Mouse (Mus musculus): Measurements from ENCODE around the gene Mon2.
"Not testable (repeated sequence)": the region's sequence is repeated elsewhere in the genome, so short reads cannot be mapped to it uniquely, and the experiment has no call there.

Mon2 gene

DNA sequence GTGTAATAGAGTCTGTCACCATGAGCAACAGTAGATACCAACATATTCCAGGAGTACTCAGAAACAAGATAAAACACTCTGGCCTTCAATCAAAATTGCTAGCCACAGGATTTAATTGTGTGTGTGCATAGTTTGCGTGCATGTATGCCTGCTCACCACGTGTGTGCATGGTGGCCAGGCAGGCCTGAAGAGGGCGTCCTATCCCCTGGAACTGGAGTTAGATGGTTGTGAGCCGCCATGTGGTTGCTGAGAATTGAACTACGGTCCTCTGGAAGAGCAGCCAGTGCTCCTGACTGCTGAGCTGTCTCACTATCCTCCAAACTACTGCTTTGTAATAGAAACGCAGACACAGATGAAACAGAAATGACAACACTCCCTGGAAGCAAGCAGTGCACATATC, 85.7 kb downstream of the Mon2 start:
- no peak for DNase-seq

DNA sequence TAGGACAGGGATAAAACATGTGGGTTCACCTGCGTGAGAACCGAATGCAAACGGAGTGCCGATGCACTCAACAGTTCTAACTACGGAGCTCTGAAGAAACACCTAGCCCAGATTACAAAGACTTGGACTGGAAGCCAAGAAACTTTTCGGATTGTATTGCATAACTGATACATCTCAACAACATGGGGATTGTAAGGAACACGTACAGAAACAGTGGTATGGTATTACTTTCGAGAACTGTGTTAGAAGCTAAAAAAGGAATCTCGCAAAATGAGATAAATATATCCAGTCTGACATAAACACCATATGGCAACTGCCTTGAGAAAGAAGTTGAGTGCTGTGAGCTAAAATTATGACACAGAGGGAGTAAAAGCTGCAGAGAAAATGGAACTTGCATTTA, 86.4 kb downstream of the Mon2 start:
- no peak for DNase-seq

DNA sequence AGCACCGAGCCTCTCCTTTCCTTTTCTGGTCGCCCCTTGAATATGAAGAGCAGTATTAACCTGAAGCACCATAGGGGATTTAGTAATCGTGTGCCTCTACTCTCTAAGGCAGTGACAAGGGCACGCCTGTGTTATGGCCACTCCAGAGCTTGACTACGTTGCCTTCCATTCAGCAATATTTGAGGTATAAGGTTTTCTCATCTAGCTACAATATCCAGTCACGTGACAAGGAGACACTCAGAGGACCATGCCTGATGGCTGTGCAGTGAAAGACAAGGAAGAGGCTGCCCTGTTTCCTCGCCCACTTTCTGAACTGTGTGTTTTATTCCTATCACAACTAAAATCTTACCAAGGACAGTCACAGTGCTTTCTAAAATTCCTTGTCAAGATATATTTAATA, 87.9 kb downstream of the Mon2 start:
- DNase-seq: no peak

DNA sequence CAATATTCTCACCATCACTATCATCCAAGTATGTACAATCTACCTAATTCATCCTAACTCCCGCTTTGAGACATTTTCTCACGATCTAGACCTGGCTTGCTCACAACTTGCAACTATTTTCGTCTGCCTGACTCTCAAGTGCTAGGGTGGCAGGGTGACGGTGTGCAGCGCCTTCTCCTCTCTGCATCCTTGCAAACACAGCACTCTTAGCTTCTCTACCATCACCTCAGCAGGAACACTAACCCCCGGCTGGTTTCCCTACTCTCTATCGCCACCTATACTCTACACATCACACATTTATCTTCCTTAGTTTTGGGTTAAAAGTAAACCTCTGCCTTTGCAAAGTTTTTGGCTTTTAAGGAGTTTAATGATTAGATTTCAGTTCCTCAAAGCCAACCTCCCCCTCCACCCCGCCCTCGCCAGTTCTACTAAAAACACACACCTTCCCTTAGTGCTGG, 88.6 kb downstream of the Mon2 start:
- peak; percentile 51 for DNase-seq

DNA sequence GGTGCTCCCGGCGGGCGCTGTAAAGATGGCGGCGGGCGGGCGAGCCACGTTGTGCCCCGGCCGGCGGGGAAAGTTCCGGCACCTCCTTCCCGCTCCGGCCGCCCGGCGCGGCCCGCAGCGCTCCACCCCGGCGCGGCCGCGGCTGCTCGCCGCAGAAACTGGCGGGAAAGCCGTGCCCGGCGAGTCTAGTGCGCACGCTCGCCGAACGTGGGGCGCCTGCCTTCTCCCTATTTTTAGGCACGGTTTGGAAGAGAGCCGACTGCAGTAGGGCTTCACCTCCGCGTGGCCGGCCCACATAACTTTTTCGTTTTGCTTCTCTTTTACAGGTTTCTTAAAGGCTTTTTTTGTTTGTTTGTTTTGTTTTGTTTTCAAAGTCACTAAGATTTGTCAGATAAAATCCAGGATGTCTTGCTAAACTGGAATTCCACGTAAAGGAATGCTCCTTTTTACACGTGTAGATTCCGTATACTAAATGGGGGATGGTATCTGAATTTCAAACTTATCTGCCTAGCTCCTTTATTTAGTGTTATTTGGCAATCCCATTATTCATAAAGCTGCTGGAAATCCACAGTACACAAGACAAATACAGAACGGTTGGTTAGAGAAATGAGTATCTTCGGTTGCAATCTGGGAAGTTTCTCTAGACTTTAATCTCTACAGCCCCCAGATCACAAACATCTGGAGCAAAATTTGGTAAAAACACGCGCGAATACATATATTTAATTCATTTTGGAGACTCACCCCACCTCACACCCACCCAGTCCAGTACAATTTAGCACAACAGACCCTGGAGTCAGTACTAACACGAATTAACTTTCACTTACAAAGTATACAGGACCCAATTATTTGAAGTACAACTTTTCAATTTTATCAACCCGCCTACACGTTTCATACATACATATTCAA, 89.7 kb downstream of the Mon2 start:
- peak; percentile 72 for DNase-seq

DNA sequence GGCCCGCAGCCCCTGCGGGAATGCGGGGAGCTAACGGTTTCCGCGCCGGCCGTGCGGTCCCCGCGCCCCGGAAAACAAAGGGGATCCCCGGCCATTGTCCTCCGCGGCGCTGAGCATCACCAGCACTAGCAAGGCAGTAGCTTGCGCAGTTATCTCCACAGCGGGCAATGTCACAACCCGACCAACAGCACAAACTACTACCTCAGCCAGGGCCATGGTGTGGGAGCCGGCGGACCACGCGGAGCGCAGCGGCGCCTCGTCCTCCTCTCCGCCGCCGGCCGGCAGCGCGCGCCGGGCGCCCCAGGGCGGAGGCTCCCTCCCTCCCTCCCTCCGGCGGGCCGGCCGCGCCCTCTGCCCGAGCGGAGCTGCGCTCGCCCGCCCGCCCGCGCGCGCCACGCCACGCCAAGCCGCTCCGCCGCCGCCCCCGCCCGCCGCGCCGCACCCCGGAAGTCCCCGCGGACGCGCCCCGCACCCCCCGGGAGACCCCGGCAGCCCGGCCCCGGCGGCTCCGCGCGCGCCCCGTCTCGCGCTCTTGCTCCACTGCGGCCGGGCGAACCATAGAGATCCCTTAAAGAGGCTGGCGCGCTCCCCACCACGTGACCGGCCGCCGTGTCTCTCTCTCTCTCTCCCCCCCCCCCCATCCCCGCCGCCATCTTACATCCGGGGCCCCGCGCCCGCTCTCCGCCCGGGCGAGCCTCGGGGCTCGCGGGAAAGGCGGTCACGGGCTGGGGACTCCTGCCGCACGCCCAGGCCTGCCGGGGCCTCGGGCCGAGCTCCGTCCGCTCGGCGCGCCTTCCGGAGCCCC, 90.6 kb downstream of the Mon2 start:
- DNase-seq: peak; percentile 80

DNA sequence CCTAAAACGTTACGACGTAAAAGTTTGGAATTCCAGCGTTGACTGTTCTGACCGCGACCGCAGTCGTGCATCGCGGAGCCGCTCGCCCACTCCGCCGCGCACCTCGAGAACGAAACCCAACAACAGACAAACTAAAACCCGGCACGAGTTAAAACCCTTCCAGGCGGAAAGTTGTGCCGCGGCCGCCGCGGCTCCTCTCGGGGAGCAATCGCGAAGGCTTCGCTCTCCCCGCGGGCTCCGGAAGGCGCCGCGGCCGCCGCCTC, 91.1 kb downstream of the Mon2 start:
- DNase-seq: no peak

DNA sequence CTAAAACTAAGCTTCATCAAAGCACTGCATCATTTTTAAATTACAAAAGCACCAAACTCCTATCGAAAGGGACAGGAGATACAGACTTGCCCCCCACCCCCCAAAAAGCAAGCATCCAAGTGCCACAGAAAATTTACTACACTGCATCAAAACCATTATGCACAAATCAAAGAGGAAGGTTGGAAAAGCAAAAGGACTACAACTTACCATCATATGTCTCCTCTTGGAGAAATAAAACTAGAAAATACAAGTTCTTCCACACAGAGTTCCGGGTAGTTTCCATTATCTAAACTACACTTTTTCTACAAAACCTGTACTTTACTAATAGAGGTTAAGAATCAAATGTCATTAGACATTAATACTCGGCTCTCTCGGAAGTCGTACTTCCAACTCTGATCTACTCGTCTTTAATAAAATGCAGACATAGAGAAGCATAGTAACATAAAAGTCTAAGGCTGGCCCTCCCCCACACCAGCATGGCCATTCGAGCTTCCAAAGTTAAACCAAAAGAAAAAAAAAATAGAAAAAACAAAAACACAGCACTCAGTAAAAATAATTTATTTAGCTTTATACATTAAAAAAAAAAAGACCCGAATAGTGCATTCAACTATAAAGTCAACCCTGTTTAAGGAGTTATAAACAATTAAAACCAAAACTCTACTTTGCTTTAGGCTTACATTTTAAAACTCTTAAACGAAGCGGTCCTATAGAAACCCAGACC, 91.6 kb downstream of the Mon2 start:
- DNase-seq: no peak

DNA sequence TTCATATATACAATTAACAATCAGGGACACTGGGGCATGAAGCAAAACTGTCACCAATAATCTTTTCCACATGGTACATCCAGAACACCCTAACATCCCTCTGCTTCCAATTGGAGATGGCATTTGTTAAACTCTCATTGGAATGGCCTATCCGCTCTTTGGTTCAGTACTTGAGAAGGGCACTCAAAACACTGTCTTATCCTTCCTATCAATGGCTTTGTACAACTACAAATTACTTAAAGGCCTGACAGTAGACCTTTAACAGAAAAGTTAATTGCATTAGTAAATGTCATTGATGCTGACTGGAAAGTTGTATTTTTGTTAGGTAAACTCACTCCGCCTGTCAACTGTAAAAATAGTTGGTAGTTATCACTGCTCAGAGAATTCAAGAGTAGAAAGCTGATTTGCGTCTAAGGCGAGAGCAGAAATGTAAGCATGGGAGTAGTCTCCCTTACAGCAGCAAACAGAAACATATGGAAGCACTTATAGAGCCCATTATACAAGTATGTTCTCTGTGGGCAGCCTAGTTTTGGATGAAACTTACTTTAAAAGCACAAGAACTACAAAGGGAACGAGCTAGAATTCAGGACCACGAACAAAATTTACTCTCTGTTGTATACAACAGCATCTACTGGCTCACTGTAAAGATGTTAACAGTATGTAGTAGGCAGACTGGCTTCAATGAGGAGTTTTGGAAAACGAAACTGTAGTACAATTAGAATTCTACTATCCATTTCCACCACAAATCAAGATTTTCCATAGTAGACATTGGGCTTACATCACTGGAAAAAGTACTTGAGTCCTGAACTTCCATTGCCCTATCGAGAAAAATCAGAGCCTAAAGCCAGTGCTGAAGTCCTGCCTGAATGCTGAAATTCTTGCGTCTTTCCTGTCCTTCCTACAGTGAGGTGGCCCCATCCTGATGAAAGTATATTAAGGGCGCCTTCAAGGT, 92.5 kb downstream of the Mon2 start:
- no peak for DNase-seq

DNA sequence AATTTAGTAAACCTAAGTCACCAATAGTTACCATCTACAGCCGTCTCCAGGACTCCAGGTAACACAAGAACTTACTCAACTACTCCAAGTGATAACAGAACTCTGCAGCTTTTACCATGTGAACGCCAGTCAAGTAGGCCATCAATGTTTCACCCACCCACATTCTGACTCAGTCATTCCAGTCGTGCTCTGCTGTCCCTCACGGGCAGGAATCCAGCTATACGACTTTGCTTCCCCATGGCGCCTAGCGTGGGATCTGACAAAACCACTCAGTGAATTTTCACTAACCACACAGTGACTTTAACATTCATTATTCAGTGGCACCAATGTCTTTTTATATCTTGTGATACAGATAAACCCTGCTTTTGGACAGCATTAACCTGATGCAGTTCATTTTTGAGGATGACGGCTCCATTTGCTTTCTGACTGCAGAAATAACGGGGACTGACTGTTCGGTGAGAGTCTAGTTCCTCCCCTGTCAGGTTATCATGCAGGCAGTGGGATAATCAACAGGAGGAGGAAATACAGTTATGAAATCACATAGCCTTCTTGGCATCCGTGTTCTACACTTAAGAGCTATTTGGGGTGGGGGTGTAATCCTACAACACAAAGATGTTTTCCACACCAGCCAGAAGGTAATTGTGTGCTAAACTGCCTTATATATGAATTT, 93.3 kb downstream of the Mon2 start:
- DNase-seq: no peak

DNA sequence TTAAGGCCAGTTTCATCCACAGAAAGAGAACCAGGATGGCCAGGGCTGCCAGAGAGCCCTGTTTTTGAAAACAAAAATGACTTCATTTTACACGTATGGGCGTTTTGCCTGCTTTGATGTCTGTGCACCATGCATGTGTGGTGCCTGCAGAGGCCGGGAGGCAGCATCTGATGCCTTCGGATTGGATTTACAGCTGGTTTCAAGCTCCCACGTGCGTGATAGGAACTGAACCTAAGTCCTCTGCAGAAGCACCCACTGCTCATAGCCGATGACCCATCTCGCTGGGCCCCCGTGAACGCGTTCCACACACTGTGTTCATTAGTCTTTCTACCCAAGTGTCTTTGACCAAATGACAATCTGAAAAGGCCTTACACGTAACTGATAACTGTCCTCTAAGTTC, 96.2 kb downstream of the Mon2 start:
- DNase-seq: no peak

DNA sequence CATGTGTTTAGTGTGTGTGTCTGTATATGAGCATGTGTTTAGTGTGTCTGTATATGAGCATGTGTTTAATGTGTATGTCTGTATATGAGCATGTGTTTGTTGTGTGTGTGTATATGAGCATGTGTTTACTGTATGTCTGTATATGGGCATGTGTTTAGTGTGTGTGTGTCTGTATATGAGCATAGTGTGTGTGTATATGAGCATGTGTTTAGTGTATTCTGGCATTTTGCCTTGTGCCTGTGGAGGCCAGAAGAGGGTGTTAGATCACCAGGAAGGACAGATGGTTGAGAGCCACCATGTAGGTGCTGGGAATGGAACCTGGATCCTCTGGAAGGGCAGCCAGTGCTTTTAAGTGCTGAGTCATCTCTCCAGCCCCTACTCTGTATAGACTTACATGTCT, 96.9 kb downstream of the Mon2 start:
- no peak for DNase-seq

DNA sequence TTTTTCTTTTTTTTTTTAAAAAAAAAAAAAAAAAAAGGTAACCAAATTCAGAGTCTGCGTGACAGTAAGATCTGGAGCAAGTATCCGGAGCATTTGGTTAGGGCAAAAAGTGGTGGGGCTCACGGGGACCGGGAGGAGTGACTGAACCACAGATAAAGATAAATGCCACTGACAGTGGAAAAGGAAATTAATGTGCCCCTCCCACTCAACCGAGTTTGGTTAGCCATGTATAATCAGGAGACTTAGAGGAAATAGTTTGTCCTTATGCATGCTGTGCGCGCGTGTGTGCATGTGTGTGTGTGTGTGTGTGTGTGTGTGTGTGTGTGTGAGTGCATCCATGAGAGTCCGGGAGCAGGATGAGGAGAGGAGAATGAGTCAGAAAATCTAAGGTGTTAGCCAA, 100.3 kb downstream of the Mon2 start:
- no peak for DNase-seq

DNA sequence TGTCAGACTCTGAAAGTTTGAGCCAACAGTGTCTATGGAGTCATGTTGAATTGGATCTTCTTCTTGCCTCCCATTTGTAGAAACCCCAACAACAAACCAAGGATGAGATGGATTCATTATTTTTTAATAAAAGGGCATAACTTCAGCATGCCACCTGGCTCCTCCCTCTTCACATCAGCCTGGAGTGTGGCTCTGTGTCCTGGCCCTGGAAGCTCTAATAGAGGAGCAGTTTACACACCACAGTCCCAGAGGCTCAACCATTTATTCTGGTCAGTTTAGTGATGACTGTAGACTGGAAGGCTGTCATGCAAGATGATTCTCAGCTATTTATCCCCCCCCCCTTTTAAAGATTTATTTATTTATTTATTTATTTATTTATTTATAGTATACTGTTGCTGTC, 103.1 kb downstream of the Mon2 start:
- no peak for DNase-seq

DNA sequence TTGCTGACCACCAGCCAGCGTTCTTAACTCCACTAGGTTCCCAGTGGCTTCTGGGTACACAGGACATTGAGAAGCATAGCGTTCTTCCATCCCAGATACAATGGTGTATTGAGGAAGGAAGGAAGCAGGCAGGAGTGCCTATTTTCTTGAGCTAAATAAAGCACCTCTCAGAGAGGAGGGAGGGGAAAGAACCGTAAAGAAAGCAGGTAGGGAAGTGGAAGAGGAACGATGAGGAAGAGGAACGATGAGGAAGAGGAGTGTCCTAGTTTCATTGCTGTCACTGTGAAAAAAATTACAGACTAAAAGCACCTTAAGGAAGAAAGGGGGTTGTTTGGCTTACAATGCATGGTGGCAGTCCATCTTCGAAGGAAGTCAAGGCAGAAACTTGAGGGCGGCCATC, 106.1 kb downstream of the Mon2 start:
- no peak for DNase-seq

DNA sequence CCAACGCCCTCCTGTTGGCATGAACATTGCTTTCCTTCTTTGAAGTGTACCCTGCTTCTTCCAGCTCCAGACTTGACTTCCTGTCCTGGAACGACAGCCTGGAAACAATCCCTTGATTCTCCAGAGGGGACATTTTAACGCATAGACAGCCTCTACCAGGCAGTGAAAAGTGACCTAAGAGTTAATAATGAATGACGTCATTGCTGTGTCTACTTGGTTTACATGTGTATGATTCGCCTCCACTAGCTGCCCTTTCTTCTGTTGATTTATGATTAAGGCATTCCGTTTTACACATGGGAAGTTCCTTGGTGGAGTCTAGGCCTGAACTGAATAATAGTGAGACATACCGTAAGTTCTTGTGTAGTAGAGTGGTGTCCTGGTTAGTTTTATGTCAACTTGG, 109.9 kb downstream of the Mon2 start:
- DNase-seq: no peak

DNA sequence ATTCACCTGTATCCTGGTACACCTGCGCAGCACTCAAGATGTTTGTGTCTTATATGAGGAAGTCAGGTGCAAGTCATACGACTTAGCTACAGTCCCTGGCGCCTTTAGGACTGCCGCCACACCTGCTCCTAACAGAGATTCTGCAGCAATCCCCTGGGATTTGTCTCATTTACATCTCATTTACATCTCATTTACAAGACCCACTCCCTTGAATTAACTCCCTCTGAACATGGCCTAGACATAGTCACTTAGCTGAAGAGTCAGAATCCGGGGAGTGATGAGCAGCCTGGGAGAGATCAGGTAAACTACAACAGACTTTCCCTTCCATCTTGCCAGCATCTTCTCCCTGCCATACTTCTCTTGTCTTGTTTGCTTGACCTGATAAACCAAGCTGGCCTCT, 110.7 kb downstream of the Mon2 start:
- not testable (repeated sequence) for DNase-seq

DNA sequence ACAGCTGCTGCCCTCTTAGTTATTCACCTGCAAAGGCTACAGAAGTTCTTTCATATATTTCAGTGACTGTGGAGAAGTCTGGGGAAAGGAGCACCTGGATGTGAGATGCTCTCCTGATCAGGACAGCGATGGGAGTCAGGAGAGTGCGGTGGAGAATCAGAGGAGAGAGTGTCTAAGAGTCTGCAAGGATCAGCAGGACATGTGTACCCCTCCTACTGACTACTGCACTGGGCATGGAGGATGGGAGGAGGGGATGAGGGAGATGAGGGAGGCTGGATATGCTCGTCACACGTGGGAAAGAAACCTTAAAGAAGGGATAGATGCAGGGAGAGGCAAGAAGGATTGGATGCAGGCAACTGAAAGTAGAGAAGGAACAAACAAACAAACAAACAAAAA, 112.1 kb downstream of the Mon2 start:
- DNase-seq: no peak

DNA sequence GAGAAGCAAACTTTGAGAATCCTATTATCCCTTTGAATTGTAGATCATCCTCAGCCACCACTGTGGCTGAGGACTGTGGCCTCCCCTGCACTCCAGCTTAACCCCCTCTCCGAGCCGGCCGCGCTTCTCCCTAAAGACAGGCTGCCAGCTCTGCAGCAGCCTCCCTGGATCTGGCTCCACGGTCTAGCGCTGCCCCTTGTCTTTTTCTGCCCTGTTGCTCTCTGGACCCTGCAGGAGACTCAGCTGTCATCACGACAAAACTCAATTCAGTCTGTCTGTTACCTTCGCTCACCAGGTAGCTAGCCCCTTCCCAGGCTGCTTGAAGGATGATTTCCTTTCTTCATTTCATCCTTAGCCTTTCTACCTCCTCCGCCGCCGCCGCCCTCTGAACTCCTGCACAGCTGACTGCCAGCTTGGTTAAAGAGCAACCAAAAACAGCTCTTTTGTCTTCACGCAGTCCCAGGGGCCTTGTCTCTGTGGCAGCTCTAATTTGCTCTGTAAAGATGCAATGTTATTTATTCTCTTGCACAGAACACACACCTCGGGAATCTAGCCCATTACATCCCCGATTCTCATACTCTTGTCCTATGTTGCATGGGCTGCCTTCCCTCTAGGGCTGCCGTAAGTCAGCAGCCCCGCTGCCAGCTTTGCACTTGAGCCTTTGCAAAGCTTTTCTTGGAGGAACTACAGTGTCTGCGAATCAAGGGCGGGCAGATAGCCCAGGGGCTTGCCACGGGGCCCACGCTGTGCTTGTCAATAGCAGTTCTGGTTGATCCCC, 112.7 kb downstream of the Mon2 start:
- peak; percentile 48 for DNase-seq

DNA sequence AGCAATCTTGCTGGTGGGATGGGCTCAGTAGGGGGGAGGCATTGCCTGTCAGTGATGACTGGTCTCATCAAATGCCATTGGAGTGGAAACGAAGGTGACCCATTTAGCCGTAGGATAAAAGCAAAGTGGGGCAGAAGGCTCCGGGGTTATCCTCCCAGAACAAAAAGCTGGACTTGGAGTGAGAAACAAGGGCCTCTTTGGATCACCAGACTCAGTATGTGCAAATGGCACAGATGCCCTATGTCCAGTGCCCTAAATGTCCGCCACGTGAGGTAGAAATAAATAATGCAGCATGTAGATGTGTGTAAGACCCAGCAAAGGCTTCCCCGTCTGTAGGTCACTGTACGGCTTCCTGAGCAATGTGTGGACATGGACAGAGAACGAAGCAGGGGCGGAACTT, 113.7 kb downstream of the Mon2 start:
- DNase-seq: no peak

DNA sequence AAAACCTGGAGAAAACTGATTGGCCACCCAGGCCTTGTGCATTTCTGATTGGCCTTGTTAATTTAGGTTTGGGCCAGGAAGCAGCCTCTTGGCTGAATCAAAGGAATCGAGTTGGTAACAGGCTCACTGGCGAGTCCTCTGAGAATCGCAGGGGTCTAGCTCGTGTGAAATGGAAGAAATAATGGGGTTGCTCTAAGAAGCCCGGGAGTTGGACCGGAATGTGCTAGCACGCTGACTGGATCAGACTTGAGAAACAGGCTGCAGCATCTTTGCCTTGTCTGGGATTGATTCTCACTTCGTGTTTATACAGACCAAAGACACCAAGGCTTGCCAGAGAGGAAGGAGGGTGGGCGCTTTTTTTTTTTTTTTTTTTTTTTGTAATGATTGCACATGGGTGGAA, 114.8 kb downstream of the Mon2 start:
- no peak for DNase-seq
